8 mouse cellular contexts compared by ENCODE assay signal in genomic region chr9:110531151-110531791, GRCm38 (mm10). TPM values are rescaled to one million over a fixed set of nuclear protein-coding genes. Genes with fewer than 3 reads are reported as not detected.
DNase-seq lines count a peak whose midpoint lies in the region; ATAC-seq and TF ChIP-seq lines count a peak whose summit lies in the region.

No protein-coding gene starts in this region.

- H3K36me3 ChIP-seq in neural tube, embryonic 12.5 days: no peaks in the 10 kb centered on the region

- WGBS in neural tube, embryonic 12.5 days: 35% methylated on average over 6 of the region's 6 CpGs

- no peak for ATAC-seq in neural tube, embryonic 12.5 days (ENCODE audit: low FRiP score, low read depth)

- H3K9ac ChIP-seq in neural tube, embryonic 12.5 days: peak overlapping the region; percentile 99

- H3K4me3 ChIP-seq in layer of hippocampus, adult 2 months: peak overlapping the region; percentile 81
- peak overlapping the region; percentile 97 for H3K4me3 ChIP-seq in neural tube, embryonic 12.5 days

- DNase-seq in layer of hippocampus, adult 2 months (ENCODE audit: low spot score in 2 of 2): no peak
- no peak for DNase-seq in layer of hippocampus, adult 18-20 months (ENCODE audit: low spot score in 2 of 2)
- peak; percentile 14 for DNase-seq in embryo, embryonic 9.5 days (ENCODE audit: extremely low spot score)
- peak; percentile 40 for DNase-seq in induced T-regulatory cell, adult 2 months (ENCODE audit: low read depth)
- DNase-seq in adrenal gland, postnatal 25 days: no peak
- DNase-seq in frontal cortex, postnatal 36 days (ENCODE audit: low spot score in 2 of 2): no peak
- no peak for DNase-seq in left cerebral cortex, postnatal 36 days (ENCODE audit: low spot score in 2 of 2)

- H3K9me3 ChIP-seq in neural tube, embryonic 12.5 days: no peaks in the 10 kb centered on the region

- no peak for TF ChIP-seq CTCF in layer of hippocampus, adult 2 months (conservative IDR thresholded peaks at IDR 0.05)

- peak overlapping the region; percentile 84 for H3K4me2 ChIP-seq in neural tube, embryonic 12.5 days (replicated peaks)

- H3K4me1 ChIP-seq in neural tube, embryonic 12.5 days: peaks cover 24% of the 10 kb centered on the region

- no peaks in the 10 kb centered on the region for H3K27me3 ChIP-seq in neural tube, embryonic 12.5 days (replicated peaks)

- intact Hi-C loops in left cerebral cortex, postnatal 36 days (cut with DNase I): loop anchor here (5.0 kb wide), 1 partner anchor 119 kb away; no protein-coding TSS in a partner anchor

- H3K27ac ChIP-seq in layer of hippocampus, adult 2 months: peak overlapping the region; percentile 99; the same call in 1 of the 2 replicates
- no peak overlapping the region for H3K27ac ChIP-seq in neural tube, embryonic 12.5 days

RNA-seq across cellular contexts. Expression of gene Setd2, which starts 1.1 kb away (rescaled TPM):
- 10 to 100 TPM; 50.9 to 64.9 TPM for total RNA-seq in layer of hippocampus, adult 2 months (2021)
- total RNA-seq in layer of hippocampus, adult 18-20 months (2021): 10 to 100 TPM; 62.3 to 64.8 TPM
- 37.4 and 41.3 TPM in 2 replicates for polyA plus RNA-seq in neural tube, embryonic 12.5 days (2016; fragmentation: Nextera tagmentation; extraction: Ambion mirVana)
- total RNA-seq in adrenal gland, postnatal 25 days (2021): 93.7 and 94.5 TPM in 2 replicates
- total RNA-seq in left cerebral cortex, postnatal 36 days (2021): 10 to 100 TPM; 66.6 to 81.9 TPM

RNA-seq across cellular contexts. Expression of gene Kif9, which starts 54.5 kb away (rescaled TPM):
- total RNA-seq in layer of hippocampus, adult 2 months (2021): 1 to 10 TPM; 3.5 to 3.7 TPM
- 1 to 10 TPM; 3.8 TPM for total RNA-seq in layer of hippocampus, adult 18-20 months (2021)
- 1.6 and 1.7 TPM in 2 replicates for polyA plus RNA-seq in neural tube, embryonic 12.5 days (2016; fragmentation: Nextera tagmentation; extraction: Ambion mirVana)
- total RNA-seq in adrenal gland, postnatal 25 days (2021): 0.71 and 1.2 TPM in 2 replicates
- 1 to 10 TPM; 3.2 to 3.9 TPM for total RNA-seq in left cerebral cortex, postnatal 36 days (2021)

RNA-seq across cellular contexts. Expression of gene Klhl18, which starts 54.8 kb away (rescaled TPM):
- total RNA-seq in layer of hippocampus, adult 2 months (2021): 10 to 100 TPM; 22.0 to 25.4 TPM
- 10 to 100 TPM; 23.0 to 23.5 TPM for total RNA-seq in layer of hippocampus, adult 18-20 months (2021)
- polyA plus RNA-seq in neural tube, embryonic 12.5 days (2016; fragmentation: Nextera tagmentation; extraction: Ambion mirVana): 12.3 and 13.0 TPM in 2 replicates
- total RNA-seq in adrenal gland, postnatal 25 days (2021): 11.9 and 12.1 TPM in 2 replicates
- total RNA-seq in left cerebral cortex, postnatal 36 days (2021): 10 to 100 TPM; 26.9 to 28.6 TPM

Comparison
In these comparisons a context has a peak if more than half of its experiments do, and no peak if none do; other contexts are left out.
1. DNase-seq: peak in embryo, embryonic 9.5 days (single experiment) and induced T-regulatory cell, adult 2 months (single experiment); none in layer of hippocampus, adult 2 months (0 of 2), layer of hippocampus, adult 18-20 months (0 of 2), adrenal gland, postnatal 25 days (single experiment), frontal cortex, postnatal 36 days (0 of 2) and left cerebral cortex, postnatal 36 days (0 of 2).